Mouse (Mus musculus) kidney, embryonic 16.5 days (tissue): Measurements from ENCODE around the gene Herc2. TPM values are rescaled to one million over a fixed set of nuclear protein-coding genes. Genes with fewer than 3 reads are reported as not detected.
A peak's percentile ranks its signal among the peaks of the same experiment; 100 is the strongest.

ENCODE experiments used
- ATAC-seq: fragments of 200-750 bp; cut with Nextera tagmentation; 2 replicates; pipeline ENCODE4 v1.8.0; 2017; ENCODE audit warnings: moderate TSS enrichment; ENCODE audit not compliant: low FRiP score, low TSS enrichment
- H3K27ac ChIP-seq: fragments of 300-500 bp; sonication (generic); 2 replicates; pipeline ENCODE4 v1.5.1; 2014; ENCODE audit warnings: low read length
- H3K27me3 ChIP-seq: fragments of 300-500 bp; sonication (generic); 2 replicates; pipeline ENCODE4 v1.6.1; 2014; ENCODE audit warnings: low read length, control low read depth, mixed read lengths; ENCODE audit not compliant: insufficient read depth
- H3K36me3 ChIP-seq: fragments of 300-500 bp; sonication (generic); 2 replicates; pipeline ENCODE4 v1.6.1; 2014; ENCODE audit warnings: low read length, control low read depth, mixed read lengths; ENCODE audit not compliant: insufficient read depth
- H3K4me1 ChIP-seq: fragments of 300-500 bp; sonication (generic); 2 replicates; pipeline ENCODE4 v1.6.1; 2014; ENCODE audit warnings: low read length, control low read depth, mixed read lengths; ENCODE audit not compliant: insufficient read depth
- H3K4me2 ChIP-seq: fragments of 300-500 bp; sonication (generic); replicated peaks from 2 replicates; pipeline ENCODE4 v1.6.1; 2014; ENCODE audit warnings: low read depth, low read length
- H3K4me3 ChIP-seq: fragments of 300-500 bp; sonication (generic); 2 replicates; pipeline ENCODE4 v1.5.1; 2014; ENCODE audit warnings: mild to moderate bottlenecking, low read length
- H3K9ac ChIP-seq: fragments of 300-500 bp; sonication (generic); replicated peaks from 2 replicates; pipeline ENCODE4 v1.6.1; 2014; ENCODE audit warnings: low read length
- H3K9me3 ChIP-seq: fragments of 300-500 bp; sonication (generic); 2 replicates; pipeline ENCODE4 v1.6.1; 2016; ENCODE audit warnings: low read length, control low read depth
- WGBS: fragments of 180-500 bp; shearing (Covaris S2); extraction: QIAGEN DNeasy Blood & Tissue Kit; methylation state at CpG from one replicate; pipeline ENCODE4 v1.1.7; 2014; 5-methylcytosine and 5-hydroxymethylcytosine counted together
- polyA plus RNA-seq: library from polyadenylated mRNA; unstranded; fragments of >200 nt; fragmentation: Nextera tagmentation; extraction: Ambion mirVana; gene quantifications from 2 replicates; pipeline ENCODE4 v1.2.1, GENCODE M21; 2015

Gene Herc2
- polyA plus RNA-seq, 1 experiment from 2014 or later: 19.2 TPM

GRCm38 (mm10) chr7:56018972-56019929 is 30.7 kb upstream of the Herc2 start:
- no peaks in the 10 kb centered on the region for H3K36me3 ChIP-seq
- 1% methylated on average over 41 of the region's 71 CpGs for WGBS
- no peaks in the 10 kb centered on the region for H3K4me1 ChIP-seq
- ATAC-seq: peak; percentile 95
- no peaks in the 10 kb centered on the region for H3K9me3 ChIP-seq
- no peaks in the 10 kb centered on the region for H3K27me3 ChIP-seq
- H3K27ac ChIP-seq: no peak overlapping the region
- H3K4me2 ChIP-seq: peak overlapping the region; percentile 68
- H3K4me3 ChIP-seq: peak overlapping the region; percentile 69
- H3K9ac ChIP-seq: peak overlapping the region; percentile 76

- peak within 1 kb of the TSS; percentile 68 for H3K4me2 ChIP-seq
- H3K4me3 ChIP-seq: peak within 1 kb of the TSS; percentile 69
- peak within 1 kb of the TSS; percentile 76 for H3K9ac ChIP-seq
- no peaks in the 10 kb centered on the region for H3K27me3 ChIP-seq
- no peaks in the 10 kb centered on the region for H3K36me3 ChIP-seq
- 46% methylated on average over 3 of the region's 3 CpGs for WGBS
- H3K4me1 ChIP-seq: no peaks in the 10 kb centered on the region
- no peak for ATAC-seq
- H3K9me3 ChIP-seq: no peaks in the 10 kb centered on the region
- H3K27ac ChIP-seq: no peak within 1 kb of the TSS
Observed at GRCm38 (mm10) chr7:56019930-56020253, 30.1 kb upstream of the Herc2 start, which contains the start of gene Nipa1. Gene Nipa1, minus strand, starts transcription at chr7:56019954.

- Histone ChIP-seq H3K36me3 (no peaks in the 10 kb centered on the region), H3K4me1 (no peaks in the 10 kb centered on the region), H3K4me3 (no peak overlapping the region), H3K9me3 (no peaks in the 10 kb centered on the region), H3K27ac (no peak overlapping the region), H3K9ac (no peak overlapping the region), H3K4me2 (no peak overlapping the region), H3K27me3 (no peaks in the 10 kb centered on the region)
- 92% methylated on average over 3 of the region's 3 CpGs for WGBS
- ATAC-seq: no peak
Observed at GRCm38 (mm10) chr7:56023586-56023985, 26.4 kb upstream of the Herc2 start.

GRCm38 (mm10) chr7:56042353-56042752 is 7.6 kb upstream of the Herc2 start:
- no peak for ATAC-seq
- H3K9ac ChIP-seq: no peak overlapping the region
- no peak overlapping the region for H3K4me2 ChIP-seq
- 17% methylated on average over 5 of the region's 5 CpGs for WGBS
- no peak overlapping the region for H3K4me3 ChIP-seq
- H3K9me3 ChIP-seq: no peaks in the 10 kb centered on the region
- no peaks in the 10 kb centered on the region for H3K27me3 ChIP-seq
- H3K27ac ChIP-seq: no peak overlapping the region
- no peaks in the 10 kb centered on the region for H3K4me1 ChIP-seq
- no peaks in the 10 kb centered on the region for H3K36me3 ChIP-seq

- Histone ChIP-seq H3K4me2 (no peak overlapping the region), H3K4me3 (no peak overlapping the region), H3K9ac (no peak overlapping the region), H3K9me3 (no peaks in the 10 kb centered on the region), H3K4me1 (no peaks in the 10 kb centered on the region), H3K27me3 (no peaks in the 10 kb centered on the region), H3K36me3 (no peaks in the 10 kb centered on the region), H3K27ac (no peak overlapping the region)
- 70% methylated on average over 4 of the region's 4 CpGs for WGBS
- no peak for ATAC-seq
Observed at GRCm38 (mm10) chr7:56043577-56044266, 6.3 kb upstream of the Herc2 start.

- no peaks in the 10 kb centered on the region for H3K27me3 ChIP-seq
- no peak overlapping the region for H3K27ac ChIP-seq
- H3K4me3 ChIP-seq: no peak overlapping the region
- H3K9me3 ChIP-seq: no peaks in the 10 kb centered on the region
- no peak for ATAC-seq
- 74% methylated on average over 3 of the region's 3 CpGs for WGBS
- H3K4me2 ChIP-seq: no peak overlapping the region
- no peaks in the 10 kb centered on the region for H3K36me3 ChIP-seq
- no peak overlapping the region for H3K9ac ChIP-seq
- H3K4me1 ChIP-seq: 0 out of 2 replicates have a peak, but pooled peaks cover 2% of the 10 kb centered on the region
Observed at GRCm38 (mm10) chr7:56044267-56044629, 5.7 kb upstream of the Herc2 start.

GRCm38 (mm10) chr7:56047178-56047577 is 2.8 kb upstream of the Herc2 start:
- Histone ChIP-seq H3K9ac (no peak overlapping the region), H3K4me2 (no peak overlapping the region), H3K4me1 (peaks cover 9% of the 10 kb centered on the region), H3K27me3 (no peaks in the 10 kb centered on the region), H3K4me3 (no peak overlapping the region), H3K9me3 (no peaks in the 10 kb centered on the region), H3K36me3 (no peaks in the 10 kb centered on the region), H3K27ac (no peak overlapping the region)
- no peak for ATAC-seq
- 61% methylated on average over 1 of the region's 1 CpGs for WGBS

GRCm38 (mm10) chr7:56050487-56050911 is 503 bp downstream of the Herc2 start:
- ATAC-seq: peak; percentile 36; the same call in 1 of the 2 replicates
- H3K4me2 ChIP-seq: peak overlapping the region; percentile 61
- under 1% methylated on average over 18 of the region's 18 CpGs for WGBS
- no peaks in the 10 kb centered on the region for H3K27me3 ChIP-seq
- peak overlapping the region; percentile 85 for H3K27ac ChIP-seq
- peak overlapping the region; percentile 72 for H3K4me3 ChIP-seq
- H3K9me3 ChIP-seq: no peaks in the 10 kb centered on the region
- H3K36me3 ChIP-seq: no peaks in the 10 kb centered on the region
- peak overlapping the region; percentile 88 for H3K9ac ChIP-seq
- peaks cover 9% of the 10 kb centered on the region for H3K4me1 ChIP-seq

- no peak overlapping the region for H3K27ac ChIP-seq
- ATAC-seq: no peak
- peaks cover 10% of the 10 kb centered on the region for H3K36me3 ChIP-seq
- H3K4me1 ChIP-seq: peaks cover 9% of the 10 kb centered on the region
- no peaks in the 10 kb centered on the region for H3K9me3 ChIP-seq
- H3K4me3 ChIP-seq: no peak overlapping the region
- H3K9ac ChIP-seq: no peak overlapping the region
- no peak overlapping the region for H3K4me2 ChIP-seq
- H3K27me3 ChIP-seq: no peaks in the 10 kb centered on the region
Observed at GRCm38 (mm10) chr7:56052996-56053395, 3.0 kb downstream of the Herc2 start.

GRCm38 (mm10) chr7:56055338-56055737 is 5.3 kb downstream of the Herc2 start:
- no peaks in the 10 kb centered on the region for H3K27me3 ChIP-seq
- WGBS: 95% methylated on average over 3 of the region's 3 CpGs
- ATAC-seq: no peak

More at GRCm38 (mm10) chr7:56055338-56055737, 5.3 kb downstream of the Herc2 start:
- peaks cover 15% of the 10 kb centered on the region for H3K36me3 ChIP-seq
- no peak overlapping the region for H3K9ac ChIP-seq
- no peak overlapping the region for H3K4me2 ChIP-seq
- peaks cover 6% of the 10 kb centered on the region for H3K4me1 ChIP-seq
- no peak overlapping the region for H3K4me3 ChIP-seq
- no peaks in the 10 kb centered on the region for H3K9me3 ChIP-seq
- no peak overlapping the region for H3K27ac ChIP-seq
